Comparison of ENCODE assay signal across 9 mouse cellular contexts in genomic region chr9:124442533-124442855, GRCm38 (mm10). TPM values are rescaled to one million over a fixed set of nuclear protein-coding genes. Genes with fewer than 3 reads are reported as not detected.
DNase-seq lines count a peak whose midpoint lies in the region; ATAC-seq lines count a peak whose summit lies in the region.
"Had no signal": no experiment of that assay in that cellular context is flagged by ENCODE, and none has a peak within 500 bp of the region (broad histone marks: within the 10 kb centered on the region; RNA-seq: fewer than 3 reads in every experiment).

No protein-coding gene starts in this region.

- no peak overlapping the region for H3K27ac ChIP-seq in hindbrain, embryonic 11.5 days (ENCODE audit: low read depth, low read length)

- H3K27me3 ChIP-seq in hindbrain, embryonic 11.5 days (ENCODE audit: control insufficient read depth, insufficient read depth, low read length): no peaks in the 10 kb centered on the region

- 96% methylated on average over 15 of the region's 15 CpGs for WGBS in hindbrain, embryonic 11.5 days

- H3K36me3 ChIP-seq in hindbrain, embryonic 11.5 days (ENCODE audit: control insufficient read depth, insufficient read depth, low read length): peaks cover 28% of the 10 kb centered on the region

- H3K9ac ChIP-seq in hindbrain, embryonic 11.5 days (ENCODE audit: low read depth, low read length): no peak overlapping the region

- peak; percentile 19 for DNase-seq in layer of hippocampus, adult 11-12 months (ENCODE audit: low spot score)
- no peak for DNase-seq in layer of hippocampus, adult 9-10 months (ENCODE audit: low spot score)
- DNase-seq in T-cell, adult 2 months (ENCODE audit: low spot score): peak; percentile 25
- peak; percentile 11 to 21 for DNase-seq in cerebellum, postnatal 36 days
- peak; percentile 20 to 42 for DNase-seq in layer of hippocampus, adult 8-10 months (ENCODE audit: low spot score in 2 of 2)
- DNase-seq in hindbrain, embryonic 11.5 days (ENCODE audit: low spot score): no peak
- DNase-seq in yolk sac, embryonic 10.5 days (ENCODE audit: low spot score): no peak

- peak; percentile 25 for ATAC-seq in megakaryocyte-erythroid progenitor cell, adult 5-6 weeks (replicated peaks; ENCODE audit: low FRiP score, low TSS enrichment, poor library complexity, severe bottlenecking)
- ATAC-seq in hindbrain, embryonic 11.5 days (ENCODE audit: low FRiP score): no peak

- H3K9me3 ChIP-seq in hindbrain, embryonic 11.5 days (ENCODE audit: control insufficient read depth, low read length): no peaks in the 10 kb centered on the region

- H3K4me1 ChIP-seq in hindbrain, embryonic 11.5 days (replicated peaks; ENCODE audit: control insufficient read depth, insufficient read depth, low read length): no peaks in the 10 kb centered on the region

- no peak overlapping the region for H3K4me3 ChIP-seq in hindbrain, embryonic 11.5 days (ENCODE audit: low read depth, low read length)

- H3K4me2 ChIP-seq in hindbrain, embryonic 11.5 days (replicated peaks; ENCODE audit: low read depth, low read length): no peak overlapping the region

RNA-seq across cellular contexts. Expression of gene Ppp2r3d, which starts 34.2 kb away (rescaled TPM):
- 100 to 1,000 TPM in 3 of 4 experiments, 10 to 100 TPM in 1; 90.9 to 109 (median 103) TPM for total RNA-seq in layer of hippocampus, adult 8-10 months (2022)
- total RNA-seq in megakaryocyte-erythroid progenitor cell, adult 5-6 weeks (2014; fragmentation: Nextera tagmentation): 46.3 and 63.5 TPM in 2 replicates
- total RNA-seq in megakaryocyte-erythroid progenitor cell, adult 5-6 weeks (2017): 9.3 and 9.6 TPM in 2 replicates
- 110 and 118 TPM in 2 replicates for polyA plus RNA-seq in hindbrain, embryonic 11.5 days (2014; fragmentation: Nextera tagmentation; extraction: Ambion mirVana)

RNA-seq across cellular contexts. Expression of gene Gm21836, which starts 51.1 kb away (rescaled TPM):
- total RNA-seq in layer of hippocampus, adult 8-10 months (2022): not detected
- total RNA-seq in megakaryocyte-erythroid progenitor cell, adult 5-6 weeks (2014; fragmentation: Nextera tagmentation): not detected in 2 replicates
- not detected in 2 replicates for total RNA-seq in megakaryocyte-erythroid progenitor cell, adult 5-6 weeks (2017)
- polyA plus RNA-seq in hindbrain, embryonic 11.5 days (2014; fragmentation: Nextera tagmentation; extraction: Ambion mirVana): not detected in 2 replicates
- polyA plus RNA-seq: intestine, embryonic 14.5 days had no signal

Comparison
In these comparisons a context has a peak if more than half of its experiments do, and no peak if none do; other contexts are left out.
1. DNase-seq: peak in layer of hippocampus, adult 11-12 months (single experiment), T-cell, adult 2 months (single experiment), cerebellum, postnatal 36 days (2 of 2) and layer of hippocampus, adult 8-10 months (2 of 2); none in layer of hippocampus, adult 9-10 months (single experiment), hindbrain, embryonic 11.5 days (single experiment) and yolk sac, embryonic 10.5 days (single experiment).